Mouse (Mus musculus) ovary, adult 2 months (tissue): ENCODE measurements around the gene Orm3. TPM values are rescaled to one million over a fixed set of nuclear protein-coding genes. Genes with fewer than 3 reads are reported as not detected.

Source experiments
- polyA plus RNA-seq: library from polyadenylated mRNA; depleted of rRNA; stranded (reverse); fragments of >200 nt; gene quantifications from 2 replicates; pipeline ENCODE4 v1.2.3, GENCODE M21; 2012; rRNA removed

The Orm3 gene
- not detected in 2 replicates for polyA plus RNA-seq

GRCm38 (mm10) chr4:63355877-63356665, at the start of gene Orm3:
TSS of gene Orm3 (plus strand) at chr4:63356162.

GRCm38 (mm10) chr4:63344295-63344694, 11.7 kb upstream of the Orm3 start, which contains the start of gene Orm1:
TSS of gene Orm1 (plus strand) at chr4:63344560.

GRCm38 (mm10) chr4:63362150-63362549, 6.2 kb downstream of the Orm3 start, which contains the start of gene Orm2:
TSS of gene Orm2 (plus strand) at chr4:63362449.

GRCm38 (mm10) chr4:63403040-63403959, 47.3 kb downstream of the Orm3 start, which contains the start of gene Akna:
TSS of gene Akna (minus strand) at chr4:63403354.

Other genes starting within 250 kb of the Orm3 start
- 0.36 and 1.1 TPM in 2 replicates for gene Ambp, start 201.4 kb upstream of the Orm3 start, polyA plus RNA-seq
- gene Kif12, start 184.0 kb upstream of the Orm3 start, polyA plus RNA-seq, result 1.9 and 3.3 TPM in 2 replicates
- gene Col27a1, start 142.2 kb upstream of the Orm3 start, polyA plus RNA-seq, result 35.4 and 41.4 TPM in 2 replicates
- gene Orm1, start 11.6 kb upstream of the Orm3 start, polyA plus RNA-seq, result 4.0 and 7.1 TPM in 2 replicates
- gene Orm2, start 6.3 kb downstream of the Orm3 start, polyA plus RNA-seq, result 0.35 TPM in 1 of 2 replicates, not detected in the other
- 6.2 and 8.6 TPM in 2 replicates for gene Akna, start 47.2 kb downstream of the Orm3 start, polyA plus RNA-seq
- gene Whrn, start 139.8 kb downstream of the Orm3 start, polyA plus RNA-seq, result 42.3 and 43.6 TPM in 2 replicates
- gene Atp6v1g1, start 188.6 kb downstream of the Orm3 start, polyA plus RNA-seq, result 25.7 and 29.6 TPM in 2 replicates
- gene Tmem268, start 202.6 kb downstream of the Orm3 start, polyA plus RNA-seq, result 7.9 and 9.0 TPM in 2 replicates
- gene Gm11213, start 249.1 kb downstream of the Orm3 start, polyA plus RNA-seq, result not detected in 2 replicates